Mouse (Mus musculus): ENCODE results near the gene Nle1. TPM values are rescaled to one million over a fixed set of nuclear protein-coding genes. Genes with fewer than 3 reads are reported as not detected.
A peak's percentile ranks its signal among the peaks of the same experiment; 100 is the strongest.

The Nle1 gene
- polyA plus RNA-seq, 1 experiment from 2014 or later: 30.5 TPM

- no peaks in the 10 kb centered on the region for H3K9me3 ChIP-seq (ENCODE audit: control insufficient read depth, low read length)
- H3K27ac ChIP-seq (ENCODE audit: low read length): no peak overlapping the region
- WGBS: 89% methylated on average over 5 of the region's 5 CpGs
Observed at GRCm38 (mm10) chr11:82899720-82900119, 8.5 kb downstream of the Nle1 start.

GRCm38 (mm10) chr11:82897478-82897877 is 10.7 kb downstream of the Nle1 start:
- Histone ChIP-seq H3K27ac (ENCODE audit: low read length) (no peak overlapping the region), H3K9ac (ENCODE audit: low read length) (no peak overlapping the region), H3K4me1 (replicated peaks; ENCODE audit: control insufficient read depth, insufficient read depth, low read length) (no peaks in the 10 kb centered on the region), H3K4me2 (ENCODE audit: low read depth, low read length) (no peak overlapping the region), H3K9me3 (ENCODE audit: control insufficient read depth, low read length) (no peaks in the 10 kb centered on the region), H3K4me3 (ENCODE audit: low read length) (no peak overlapping the region), H3K36me3 (ENCODE audit: control insufficient read depth, insufficient read depth, low read length) (peaks cover 16% of the 10 kb centered on the region), H3K27me3 (ENCODE audit: control insufficient read depth, insufficient read depth, low read depth, low read length) (no peaks in the 10 kb centered on the region)
- no peak for ATAC-seq (ENCODE audit: low read depth)
- 75% methylated on average over 10 of the region's 10 CpGs for WGBS

More at GRCm38 (mm10) chr11:82899720-82900119, 8.5 kb downstream of the Nle1 start:
- peaks cover 28% of the 10 kb centered on the region for H3K36me3 ChIP-seq (ENCODE audit: control insufficient read depth, insufficient read depth, low read length)
- no peak overlapping the region for H3K9ac ChIP-seq (ENCODE audit: low read length)
- no peak for ATAC-seq (ENCODE audit: low read depth)
- H3K27me3 ChIP-seq (ENCODE audit: control insufficient read depth, insufficient read depth, low read depth, low read length): no peaks in the 10 kb centered on the region
- H3K4me2 ChIP-seq (ENCODE audit: low read depth, low read length): no peak overlapping the region
- H3K4me3 ChIP-seq (ENCODE audit: low read length): no peak overlapping the region
- H3K4me1 ChIP-seq (replicated peaks; ENCODE audit: control insufficient read depth, insufficient read depth, low read length): no peaks in the 10 kb centered on the region

DNA sequence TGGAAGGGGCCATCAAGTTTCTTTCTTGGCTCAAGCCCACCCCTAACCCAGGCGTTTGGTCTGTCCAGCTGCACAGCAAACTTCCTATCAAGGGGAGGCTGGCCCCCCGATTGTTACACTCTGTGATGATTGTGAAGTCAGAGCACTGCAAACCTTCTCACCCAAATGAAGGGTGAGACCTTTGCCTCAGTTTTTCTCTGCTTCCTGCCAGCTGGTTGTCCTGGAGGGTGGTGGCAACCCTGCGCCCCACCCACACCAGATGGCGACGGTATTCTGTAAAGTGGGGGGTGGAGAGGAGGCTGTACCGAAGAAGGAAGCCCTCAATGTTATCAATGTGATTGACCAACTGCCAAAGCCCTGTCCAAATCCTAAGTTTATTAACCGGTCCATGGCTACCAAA is 16.3 kb downstream of the Nle1 start, which contains the start of gene Fndc8:
Fndc8 (plus strand) TSS at position 189 of the 400 bp plus-strand sequence.
- 49% methylated on average over 7 of the region's 7 CpGs for WGBS
- H3K4me3 ChIP-seq (ENCODE audit: low read length): no peak within 1 kb of the TSS
- ATAC-seq (ENCODE audit: low read depth): no peak
- H3K27ac ChIP-seq (ENCODE audit: low read length): no peak within 1 kb of the TSS
- peaks cover 14% of the 10 kb centered on the region for H3K4me1 ChIP-seq (replicated peaks; ENCODE audit: control insufficient read depth, insufficient read depth, low read length)
- no peaks in the 10 kb centered on the region for H3K36me3 ChIP-seq (ENCODE audit: control insufficient read depth, insufficient read depth, low read length)
- no peak within 1 kb of the TSS for H3K9ac ChIP-seq (ENCODE audit: low read length)
- no peaks in the 10 kb centered on the region for H3K9me3 ChIP-seq (ENCODE audit: control insufficient read depth, low read length)
- H3K4me2 ChIP-seq (ENCODE audit: low read depth, low read length): no peak within 1 kb of the TSS
- H3K27me3 ChIP-seq (ENCODE audit: control insufficient read depth, insufficient read depth, low read depth, low read length): no peaks in the 10 kb centered on the region

DNA sequence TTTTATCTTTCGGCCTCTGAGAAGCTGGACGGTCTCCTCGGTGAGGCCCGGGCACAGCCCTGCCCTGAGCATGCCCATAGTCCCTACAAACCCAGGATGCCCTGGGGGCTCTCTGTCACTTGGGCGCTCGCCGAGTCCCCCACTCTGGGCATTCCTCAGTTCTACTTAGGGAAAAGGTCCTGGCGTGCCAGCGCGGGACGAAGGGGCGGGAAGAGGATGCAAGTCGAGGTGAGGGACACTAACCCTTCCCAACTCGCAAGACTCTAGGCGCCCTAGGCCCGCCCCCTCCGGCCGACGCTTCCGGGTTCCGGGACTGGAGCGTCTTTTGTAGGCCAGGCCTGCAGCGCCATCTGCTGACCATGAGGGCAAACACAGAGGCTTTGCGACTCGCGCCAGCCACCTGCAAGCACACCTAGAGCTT is 17.9 kb downstream of the Nle1 start, which contains the start of gene Rad51d:
Rad51d (minus strand) TSS at position 273 of the 421 bp plus-strand sequence.
- no peaks in the 10 kb centered on the region for H3K9me3 ChIP-seq (ENCODE audit: control insufficient read depth, low read length)
- H3K4me2 ChIP-seq (ENCODE audit: low read depth, low read length): peak within 1 kb of the TSS; percentile 81
- no peaks in the 10 kb centered on the region for H3K27me3 ChIP-seq (ENCODE audit: control insufficient read depth, insufficient read depth, low read depth, low read length)
- H3K27ac ChIP-seq (ENCODE audit: low read length): peak within 1 kb of the TSS; percentile 72
- WGBS: 0% methylated on average over 26 of the region's 26 CpGs
- H3K4me3 ChIP-seq (ENCODE audit: low read length): peak within 1 kb of the TSS; percentile 75
- H3K4me1 ChIP-seq (replicated peaks; ENCODE audit: control insufficient read depth, insufficient read depth, low read length): peaks cover 14% of the 10 kb centered on the region
- peak within 1 kb of the TSS; percentile 78 for H3K9ac ChIP-seq (ENCODE audit: low read length)
- no peaks in the 10 kb centered on the region for H3K36me3 ChIP-seq (ENCODE audit: control insufficient read depth, insufficient read depth, low read length)
- peak; percentile 96 for ATAC-seq (ENCODE audit: low read depth)

DNA sequence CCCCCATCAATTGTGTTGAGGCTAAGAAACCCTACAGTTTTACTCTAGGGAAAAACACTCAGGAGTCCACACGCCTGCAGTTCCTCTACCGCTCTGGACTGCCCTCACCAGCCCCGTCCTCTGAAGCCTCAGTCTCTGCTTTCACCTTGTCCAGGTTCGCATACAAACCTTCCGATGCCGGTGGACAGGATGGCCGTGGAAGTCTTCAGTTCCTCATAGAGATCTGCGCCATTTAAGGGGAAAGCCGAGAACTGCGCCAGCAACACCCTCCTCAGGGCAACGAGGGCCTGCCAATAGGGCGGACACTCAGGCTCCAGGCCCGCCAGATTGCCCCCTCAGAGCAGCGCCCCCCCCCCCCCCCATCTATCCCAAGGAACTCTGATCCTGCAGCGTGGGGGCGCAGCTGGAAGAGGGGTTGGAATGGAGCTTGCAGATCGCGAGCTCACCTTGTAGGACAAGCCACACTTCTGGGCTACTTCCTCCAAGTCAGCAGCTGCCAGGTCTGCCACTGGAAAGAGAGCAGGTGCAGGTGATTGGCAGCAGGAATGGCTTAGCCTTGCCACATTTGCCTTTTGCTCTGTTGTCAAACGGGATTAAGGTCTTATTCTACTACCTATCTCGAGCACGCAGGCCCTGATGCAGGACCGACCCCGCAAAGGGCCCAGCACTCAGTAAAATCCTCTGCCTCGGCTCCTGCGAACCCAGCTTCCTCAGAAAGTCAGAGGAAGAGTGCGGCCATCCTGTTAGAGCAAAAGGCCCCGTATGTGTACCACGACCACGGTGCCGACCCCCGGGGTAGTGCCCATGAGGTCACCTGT is 18.5 kb downstream of the Nle1 start:
- peak overlapping the region; percentile 81 for H3K4me2 ChIP-seq (ENCODE audit: low read depth, low read length)
- peak overlapping the region; percentile 78 for H3K9ac ChIP-seq (ENCODE audit: low read length)
- H3K4me3 ChIP-seq (ENCODE audit: low read length): peak overlapping the region; percentile 75
- no peaks in the 10 kb centered on the region for H3K36me3 ChIP-seq (ENCODE audit: control insufficient read depth, insufficient read depth, low read length)
- no peaks in the 10 kb centered on the region for H3K27me3 ChIP-seq (ENCODE audit: control insufficient read depth, insufficient read depth, low read depth, low read length)
- ATAC-seq (ENCODE audit: low read depth): peak; percentile 52
- H3K27ac ChIP-seq (ENCODE audit: low read length): peak overlapping the region; percentile 72
- WGBS: 4% methylated on average over 29 of the region's 31 CpGs
- peaks cover 14% of the 10 kb centered on the region for H3K4me1 ChIP-seq (replicated peaks; ENCODE audit: control insufficient read depth, insufficient read depth, low read length)
- no peaks in the 10 kb centered on the region for H3K9me3 ChIP-seq (ENCODE audit: control insufficient read depth, low read length)

GRCm38 (mm10) chr11:82888491-82888946 is 19.7 kb downstream of the Nle1 start:
- Histone ChIP-seq H3K9me3 (ENCODE audit: control insufficient read depth, low read length) (no peaks in the 10 kb centered on the region), H3K9ac (ENCODE audit: low read length) (peak overlapping the region; percentile 43), H3K4me3 (ENCODE audit: low read length) (no peak overlapping the region; the same call in 1 of the 2 replicates), H3K36me3 (ENCODE audit: control insufficient read depth, insufficient read depth, low read length) (no peaks in the 10 kb centered on the region), H3K27me3 (ENCODE audit: control insufficient read depth, insufficient read depth, low read depth, low read length) (no peaks in the 10 kb centered on the region), H3K27ac (ENCODE audit: low read length) (no peak overlapping the region), H3K4me2 (ENCODE audit: low read depth, low read length) (peak overlapping the region; percentile 20; the same call in 1 of the 2 replicates), H3K4me1 (replicated peaks; ENCODE audit: control insufficient read depth, insufficient read depth, low read length) (peaks cover 14% of the 10 kb centered on the region)
- ATAC-seq (ENCODE audit: low read depth): no peak
- WGBS: 31% methylated on average over 10 of the region's 10 CpGs

DNA sequence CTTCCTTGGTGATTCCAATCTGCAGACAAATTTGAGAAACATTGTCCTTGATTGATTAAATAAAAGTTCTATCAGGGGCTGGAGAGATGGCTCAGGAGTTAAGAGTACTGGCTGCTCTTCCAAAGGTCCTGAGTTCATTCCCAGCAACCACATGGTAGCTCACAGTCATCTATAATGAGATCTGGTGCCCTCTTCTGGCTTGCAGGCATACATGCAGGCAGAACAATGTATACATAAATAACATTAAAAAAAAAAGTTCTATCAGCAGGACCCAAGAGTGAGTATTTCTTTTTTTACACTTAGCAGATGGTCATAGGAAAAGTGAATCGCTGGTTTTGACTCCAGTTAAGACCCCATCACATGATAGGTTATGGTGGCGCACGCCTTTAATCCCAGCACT is 21.7 kb downstream of the Nle1 start:
- H3K27ac ChIP-seq (ENCODE audit: low read length): no peak overlapping the region
- H3K9me3 ChIP-seq (ENCODE audit: control insufficient read depth, low read length): no peaks in the 10 kb centered on the region
- 85% methylated on average over 3 of the region's 3 CpGs for WGBS
- H3K9ac ChIP-seq (ENCODE audit: low read length): no peak overlapping the region
- H3K4me2 ChIP-seq (ENCODE audit: low read depth, low read length): no peak overlapping the region
- H3K4me1 ChIP-seq (replicated peaks; ENCODE audit: control insufficient read depth, insufficient read depth, low read length): peaks cover 14% of the 10 kb centered on the region
- no peak overlapping the region for H3K4me3 ChIP-seq (ENCODE audit: low read length)
- ATAC-seq (ENCODE audit: low read depth): no peak
- no peaks in the 10 kb centered on the region for H3K27me3 ChIP-seq (ENCODE audit: control insufficient read depth, insufficient read depth, low read depth, low read length)
- H3K36me3 ChIP-seq (ENCODE audit: control insufficient read depth, insufficient read depth, low read length): no peaks in the 10 kb centered on the region; the same call in 1 of the 2 replicates

GRCm38 (mm10) chr11:82883180-82883579 is 25.0 kb downstream of the Nle1 start:
- ATAC-seq (ENCODE audit: low read depth): no peak
- H3K36me3 ChIP-seq (ENCODE audit: control insufficient read depth, insufficient read depth, low read length): no peaks in the 10 kb centered on the region; the same call in 1 of the 2 replicates
- no peak overlapping the region for H3K9ac ChIP-seq (ENCODE audit: low read length)
- no peaks in the 10 kb centered on the region for H3K9me3 ChIP-seq (ENCODE audit: control insufficient read depth, low read length)
- no peak overlapping the region for H3K4me2 ChIP-seq (ENCODE audit: low read depth, low read length)
- no peaks in the 10 kb centered on the region for H3K4me1 ChIP-seq (replicated peaks; ENCODE audit: control insufficient read depth, insufficient read depth, low read length)
- H3K4me3 ChIP-seq (ENCODE audit: low read length): no peak overlapping the region
- no peak overlapping the region for H3K27ac ChIP-seq (ENCODE audit: low read length)
- 71% methylated on average over 8 of the region's 8 CpGs for WGBS
- H3K27me3 ChIP-seq (ENCODE audit: control insufficient read depth, insufficient read depth, low read depth, low read length): no peaks in the 10 kb centered on the region

DNA sequence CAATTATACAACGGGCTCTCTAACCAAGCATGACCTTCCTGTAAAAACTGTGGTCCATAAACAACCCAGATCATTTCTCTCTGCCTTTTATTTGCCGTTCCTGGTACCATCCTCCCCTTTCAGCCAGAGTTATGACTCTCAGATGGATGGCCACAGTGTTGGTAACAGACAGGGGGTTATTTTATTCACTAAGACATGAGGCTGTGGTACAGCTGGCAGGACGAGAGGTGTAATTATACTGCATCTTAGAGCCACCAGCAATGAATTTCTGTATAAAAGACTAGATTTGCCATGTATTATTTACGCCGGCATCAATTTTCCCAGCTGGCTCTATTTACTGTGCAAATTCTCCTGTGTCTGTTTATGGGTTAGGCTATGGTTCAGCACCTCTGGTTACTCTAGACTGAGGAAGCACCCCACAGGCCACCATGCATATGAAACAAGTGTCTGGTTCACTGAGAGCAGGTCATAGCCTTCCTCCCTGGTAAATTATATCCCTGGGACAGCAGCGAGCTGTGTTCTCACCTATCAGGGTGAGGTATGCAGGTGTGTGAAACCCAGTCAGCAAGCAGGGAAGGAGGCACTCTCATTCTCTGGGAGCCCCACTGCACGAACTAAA is 30.4 kb downstream of the Nle1 start:
- Histone ChIP-seq H3K4me2 (ENCODE audit: low read depth, low read length) (no peak overlapping the region), H3K9me3 (ENCODE audit: control insufficient read depth, low read length) (no peaks in the 10 kb centered on the region; the same call in 1 of the 2 replicates), H3K4me3 (ENCODE audit: low read length) (no peak overlapping the region), H3K4me1 (replicated peaks; ENCODE audit: control insufficient read depth, insufficient read depth, low read length) (no peaks in the 10 kb centered on the region), H3K27ac (ENCODE audit: low read length) (no peak overlapping the region), H3K9ac (ENCODE audit: low read length) (no peak overlapping the region), H3K27me3 (ENCODE audit: control insufficient read depth, insufficient read depth, low read depth, low read length) (no peaks in the 10 kb centered on the region), H3K36me3 (ENCODE audit: control insufficient read depth, insufficient read depth, low read length) (no peaks in the 10 kb centered on the region; the same call in 1 of the 2 replicates)
- 85% methylated on average over 7 of the region's 7 CpGs for WGBS
- no peak for ATAC-seq (ENCODE audit: low read depth)
